15 mouse cellular contexts compared by ENCODE assay signal in genomic region chr2:12307311-12307710, GRCm38 (mm10). TPM values are rescaled to one million over a fixed set of nuclear protein-coding genes. Genes with fewer than 3 reads are reported as not detected.
DNase-seq lines count a peak whose midpoint lies in the region; ATAC-seq and TF ChIP-seq lines count a peak whose summit lies in the region.
"Had no signal": no experiment of that assay in that cellular context is flagged by ENCODE, and none has a peak within 500 bp of the region (broad histone marks: within the 10 kb centered on the region; RNA-seq: fewer than 3 reads in every experiment).

No protein-coding gene starts in this region.

- H3K36me3 ChIP-seq in embryonic facial prominence, embryonic 13.5 days = no peaks in the 10 kb centered on the region
- H3K36me3 ChIP-seq in embryonic facial prominence, embryonic 10.5 days (replicated peaks) = no peaks in the 10 kb centered on the region
- H3K36me3 ChIP-seq in kidney, adult 2 months (ENCODE audit: control insufficient read depth, insufficient read depth, low read length) = no peaks in the 10 kb centered on the region
- H3K36me3 ChIP-seq: G1E; heart, embryonic 13.5 days; midbrain, embryonic 15.5 days had no signal

- H3K27me3 ChIP-seq in embryonic facial prominence, embryonic 13.5 days = no peaks in the 10 kb centered on the region
- H3K27me3 ChIP-seq in embryonic facial prominence, embryonic 10.5 days (replicated peaks; ENCODE audit: low read depth, poor library complexity, severe bottlenecking) = 0 out of 2 replicates have a peak, but pooled peaks cover 5% of the 10 kb centered on the region
- H3K27me3 ChIP-seq in kidney, adult 2 months (replicated peaks; ENCODE audit: control insufficient read depth, insufficient read depth, low read length) = no peaks in the 10 kb centered on the region; the same call in 1 of the 2 replicates
- H3K27me3 ChIP-seq: midbrain, embryonic 15.5 days had no signal

- H3K9ac ChIP-seq in embryonic facial prominence, embryonic 13.5 days = no peak overlapping the region
- H3K9ac ChIP-seq: heart, embryonic 13.5 days; midbrain, embryonic 15.5 days had no signal

- H3K9me3 ChIP-seq in embryonic facial prominence, embryonic 13.5 days = no peaks in the 10 kb centered on the region
- H3K9me3 ChIP-seq in embryonic facial prominence, embryonic 10.5 days = no peaks in the 10 kb centered on the region
- H3K9me3 ChIP-seq: G1E; heart, embryonic 13.5 days; midbrain, embryonic 15.5 days had no signal

- H3K4me1 ChIP-seq in embryonic facial prominence, embryonic 13.5 days = peaks cover 11% of the 10 kb centered on the region; the same call in 1 of the 2 replicates
- H3K4me1 ChIP-seq in embryonic facial prominence, embryonic 10.5 days = no peaks in the 10 kb centered on the region
- H3K4me1 ChIP-seq in kidney, adult 2 months (ENCODE audit: control insufficient read depth, insufficient read depth, low read length) = no peaks in the 10 kb centered on the region
- no peaks in the 10 kb centered on the region for H3K4me1 ChIP-seq in lung, adult 2 months (ENCODE audit: control insufficient read depth, insufficient read depth, low read length)
- H3K4me1 ChIP-seq: midbrain, embryonic 15.5 days had no signal

- no peak for ATAC-seq in embryonic facial prominence, embryonic 13.5 days (ENCODE audit: insufficient number of reproducible peaks, insufficient read depth, low FRiP score, low TSS enrichment, low read depth)
- ATAC-seq: midbrain, embryonic 15.5 days had no signal

- H3K4me2 ChIP-seq in embryonic facial prominence, embryonic 13.5 days = no peak overlapping the region
- H3K4me2 ChIP-seq: heart, embryonic 13.5 days; midbrain, embryonic 15.5 days had no signal

- 0 out of 2 replicates have a peak overlapping the region, but pooled peaks have one; percentile 4 for H3K27ac ChIP-seq in embryonic facial prominence, embryonic 13.5 days
- no peak overlapping the region for H3K27ac ChIP-seq in embryonic facial prominence, embryonic 10.5 days (replicated peaks)
- H3K27ac ChIP-seq in kidney, adult 2 months (ENCODE audit: insufficient read depth, low read depth, low read length) = peak overlapping the region; percentile 16; the same call in 1 of the 2 replicates
- H3K27ac ChIP-seq: heart, embryonic 13.5 days; midbrain, embryonic 15.5 days had no signal

- no peak for TF ChIP-seq POLR2A in kidney, adult 2 months (IDR thresholded peaks at IDR 0.05; ENCODE audit: low read depth, low read length)
- no peak for TF ChIP-seq POLR2A in lung, adult 2 months (IDR thresholded peaks at IDR 0.05; ENCODE audit: borderline replicate concordance, extremely low read depth, low read depth, low read length)

- no peak overlapping the region for H3K4me3 ChIP-seq in embryonic facial prominence, embryonic 13.5 days
- no peak overlapping the region for H3K4me3 ChIP-seq in embryonic facial prominence, embryonic 10.5 days
- no peak overlapping the region for H3K4me3 ChIP-seq in kidney, adult 2 months (ENCODE audit: insufficient read depth, low read depth, low read length)
- no peak overlapping the region for H3K4me3 ChIP-seq in lung, adult 2 months (replicated peaks; ENCODE audit: extremely low read depth, low read depth, low read length)
- H3K4me3 ChIP-seq: heart, embryonic 13.5 days; midbrain, embryonic 15.5 days had no signal

- no peak for TF ChIP-seq CTCF in kidney, adult 2 months (conservative IDR thresholded peaks at IDR 0.05; ENCODE audit: insufficient read depth, insufficient read length, low read depth, low read length)
- TF ChIP-seq CTCF in lung, adult 2 months (IDR thresholded peaks at IDR 0.05; ENCODE audit: insufficient read depth, low read length) = no peak

- DNase-seq in embryonic facial prominence, embryonic 10.5 days (ENCODE audit: low spot score) = no peak
- DNase-seq in kidney, adult 2 months = peak; percentile 42
- no peak for DNase-seq in kidney, adult 11 months
- DNase-seq in lung, postnatal 25 days (ENCODE audit: low spot score) = peak; percentile 43
- no peak for DNase-seq in lung, adult 2 months
- DNase-seq in lung, postnatal 36 days = peak; percentile 65
- no peak for DNase-seq in spleen, postnatal 10 days (ENCODE audit: low spot score in 2 of 2)
- DNase-seq: cerebellum, adult 11-12 months; right cerebral cortex, postnatal 4 days; thymus, postnatal 4 days had no signal

RNA-seq across cellular contexts. Expression of gene Itga8, which starts 5.6 kb away (rescaled TPM):
- 17.7 and 20.9 TPM in 2 replicates for polyA plus RNA-seq in embryonic facial prominence, embryonic 13.5 days (2015; fragmentation: Nextera tagmentation; extraction: Ambion mirVana)
- polyA plus RNA-seq in embryonic facial prominence, embryonic 10.5 days (2016; fragmentation: Nextera tagmentation; extraction: Ambion mirVana) = 8.0 and 8.3 TPM in 2 replicates
- 8.4 and 9.7 TPM in 2 replicates for polyA plus RNA-seq in kidney, adult 2 months (2012; rRNA removed)
- 57.7 and 65.9 TPM in 2 replicates for polyA plus RNA-seq in lung, adult 2 months (2012; rRNA removed)
- polyA plus RNA-seq: C2C12, G1E had no signal

Comparison
In these comparisons a context has a peak if more than half of its experiments do, and no peak if none do; other contexts are left out.
1. DNase-seq: peak in kidney, adult 2 months (single experiment), lung, postnatal 25 days (single experiment) and lung, postnatal 36 days (single experiment); none in embryonic facial prominence, embryonic 10.5 days (single experiment), kidney, adult 11 months (single experiment), lung, adult 2 months (single experiment) and spleen, postnatal 10 days (0 of 2).